Mouse (Mus musculus): Measurements from ENCODE around the gene Tet2.

Tet2 gene

GRCm38 (mm10) chr3:133518116-133518515 is 26.8 kb downstream of the Tet2 start:
- DNase-seq (ENCODE audit: low read depth) = no peak

GRCm38 (mm10) chr3:133517406-133517805 is 27.5 kb downstream of the Tet2 start:
- no peak for DNase-seq (ENCODE audit: low read depth)

DNA sequence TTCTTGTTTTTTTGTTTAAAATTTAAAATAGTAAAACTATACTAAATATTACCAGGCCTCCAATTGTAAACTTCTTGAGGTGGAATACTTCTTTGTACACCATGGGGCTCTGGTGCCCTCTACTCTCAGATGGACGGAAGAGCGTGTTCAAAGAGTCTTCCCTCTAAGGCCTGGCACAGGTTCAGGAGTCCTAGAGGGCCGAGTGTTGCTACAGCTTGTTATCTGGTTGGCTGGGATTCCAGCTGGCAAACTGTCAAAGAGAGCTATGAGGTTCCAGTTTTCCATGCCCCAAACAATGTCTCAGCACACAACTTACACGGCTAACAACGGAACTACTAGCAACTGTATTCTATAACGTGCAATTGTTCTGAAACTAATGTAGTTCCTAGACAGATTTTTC is 28.8 kb downstream of the Tet2 start:
- no peak for DNase-seq (ENCODE audit: low read depth)

- no peak for DNase-seq (ENCODE audit: low read depth)
These were observed 29.6 kb downstream of the Tet2 start for GRCm38 (mm10) chr3:133515204-133515969.

GRCm38 (mm10) chr3:133514290-133514689 is 30.6 kb downstream of the Tet2 start:
- DNase-seq (ENCODE audit: low read depth) = no peak

GRCm38 (mm10) chr3:133513475-133513874 is 31.5 kb downstream of the Tet2 start:
- no peak for DNase-seq (ENCODE audit: low read depth)

- no peak for DNase-seq (ENCODE audit: low read depth)
These were observed 34.6 kb downstream of the Tet2 start for GRCm38 (mm10) chr3:133510368-133510767.

GRCm38 (mm10) chr3:133509796-133510195 is 35.1 kb downstream of the Tet2 start:
- no peak for DNase-seq (ENCODE audit: low read depth)

- DNase-seq (ENCODE audit: low read depth) = no peak
These were observed 36.1 kb downstream of the Tet2 start for GRCm38 (mm10) chr3:133508881-133509280.

DNA sequence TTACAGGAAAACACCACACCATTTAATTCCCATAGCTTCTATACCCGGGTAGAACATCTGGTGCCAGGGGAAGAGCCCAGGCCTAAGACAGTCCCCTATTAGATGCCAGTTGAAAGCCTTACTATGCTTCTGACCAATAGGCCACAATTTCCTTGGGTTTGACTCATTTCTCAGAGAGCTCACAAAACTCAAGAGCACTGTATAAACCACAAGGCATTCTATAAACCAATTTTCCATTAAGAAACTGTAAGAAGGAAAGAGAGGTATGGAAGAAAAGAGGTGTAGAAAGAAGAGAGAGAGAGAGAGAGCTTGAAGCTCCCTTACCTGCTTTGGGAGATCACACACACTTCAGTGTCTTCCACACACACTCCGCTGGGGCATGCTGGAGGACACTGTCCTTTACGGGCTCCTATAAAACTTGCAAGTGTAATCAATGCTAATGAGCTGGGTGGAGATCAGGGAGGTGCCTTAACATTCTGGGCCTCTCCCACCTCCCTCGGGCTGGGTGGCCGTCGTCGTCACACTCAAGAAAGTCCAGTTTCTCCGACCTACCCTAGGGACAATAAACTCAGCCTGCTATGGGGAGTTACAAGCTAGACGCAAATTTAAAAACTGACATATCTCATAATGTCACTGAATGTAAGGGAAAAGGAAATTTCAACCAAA is 38.5 kb downstream of the Tet2 start:
- DNase-seq (ENCODE audit: low read depth) = no peak

GRCm38 (mm10) chr3:133496953-133497352 is 48.0 kb downstream of the Tet2 start:
- no peak for DNase-seq (ENCODE audit: low read depth)

DNA sequence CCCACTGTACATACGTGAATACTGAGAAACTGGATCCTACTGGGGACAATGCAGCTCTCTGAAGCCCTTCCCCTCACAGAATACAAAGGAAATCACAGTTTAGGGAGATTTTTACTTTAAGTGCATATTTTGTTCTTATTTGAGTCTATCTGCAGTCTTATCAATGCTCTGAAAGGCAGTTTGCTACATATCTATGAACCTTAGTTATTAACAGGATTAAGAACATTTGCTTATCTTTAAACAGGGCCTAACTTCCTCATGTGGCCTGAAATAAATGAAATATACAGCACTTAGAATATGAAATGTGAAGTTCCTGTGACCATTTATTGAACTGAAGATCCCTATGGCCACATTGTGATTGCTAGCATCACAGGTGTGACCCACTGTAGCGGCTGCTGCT is 53.6 kb downstream of the Tet2 start:
- DNase-seq (ENCODE audit: low read depth) = no peak

GRCm38 (mm10) chr3:133488022-133488725 is 56.8 kb downstream of the Tet2 start:
- no peak for DNase-seq (ENCODE audit: low read depth)

- no peak for DNase-seq (ENCODE audit: low read depth)
These were observed 62.1 kb downstream of the Tet2 start for GRCm38 (mm10) chr3:133482887-133483286.

DNA sequence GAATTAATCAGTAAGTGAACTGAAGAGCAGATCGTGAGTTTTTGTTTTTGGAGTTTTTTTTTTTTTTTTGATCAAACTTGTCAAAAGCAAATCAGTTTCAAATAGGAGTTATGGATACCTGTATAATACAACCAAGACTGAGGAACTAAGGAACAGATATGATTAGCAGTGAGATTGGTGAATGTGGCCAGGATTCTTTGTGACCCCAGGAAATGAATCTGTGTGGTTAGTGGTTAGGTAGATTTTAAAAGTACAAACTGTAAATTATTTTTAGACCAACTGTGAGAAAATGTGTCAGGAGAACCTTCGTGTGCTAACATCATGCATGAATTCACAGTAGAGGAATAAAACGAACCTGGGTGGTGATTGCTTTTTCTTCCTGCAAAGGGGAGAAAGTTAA is 66.0 kb downstream of the Tet2 start:
- no peak for DNase-seq (ENCODE audit: low read depth)

- no peak for DNase-seq (ENCODE audit: low read depth)
These were observed 71.2 kb downstream of the Tet2 start for GRCm38 (mm10) chr3:133473781-133474180.

GRCm38 (mm10) chr3:133471101-133471500 is 73.8 kb downstream of the Tet2 start:
- DNase-seq (ENCODE audit: low read depth) = no peak

- DNase-seq (ENCODE audit: low read depth) = no peak
These were observed 76.1 kb downstream of the Tet2 start for GRCm38 (mm10) chr3:133468883-133469282.

- no peak for DNase-seq (ENCODE audit: low read depth)
These were observed 81.7 kb downstream of the Tet2 start for GRCm38 (mm10) chr3:133463233-133463632.

DNA sequence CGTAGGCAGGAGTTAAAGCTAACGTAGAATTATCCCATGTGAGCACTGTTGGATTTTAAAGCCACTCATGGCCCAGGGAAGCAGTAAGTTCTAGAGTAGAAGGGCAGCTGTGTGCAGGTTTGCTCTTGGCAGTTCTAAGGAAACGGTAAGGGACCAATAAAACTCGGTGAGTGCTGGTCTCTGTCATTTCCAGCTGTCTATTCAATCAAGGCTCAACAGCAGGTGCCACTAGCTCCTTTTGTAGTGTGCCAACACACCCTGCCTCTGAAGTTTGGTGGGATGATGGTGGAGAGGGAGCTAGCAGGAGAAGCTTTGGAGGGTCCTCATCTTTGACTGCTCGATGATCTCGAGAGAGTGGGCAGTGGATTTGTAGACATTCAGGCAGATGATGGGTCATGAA is 82.5 kb downstream of the Tet2 start:
- DNase-seq (ENCODE audit: low read depth) = no peak

DNA sequence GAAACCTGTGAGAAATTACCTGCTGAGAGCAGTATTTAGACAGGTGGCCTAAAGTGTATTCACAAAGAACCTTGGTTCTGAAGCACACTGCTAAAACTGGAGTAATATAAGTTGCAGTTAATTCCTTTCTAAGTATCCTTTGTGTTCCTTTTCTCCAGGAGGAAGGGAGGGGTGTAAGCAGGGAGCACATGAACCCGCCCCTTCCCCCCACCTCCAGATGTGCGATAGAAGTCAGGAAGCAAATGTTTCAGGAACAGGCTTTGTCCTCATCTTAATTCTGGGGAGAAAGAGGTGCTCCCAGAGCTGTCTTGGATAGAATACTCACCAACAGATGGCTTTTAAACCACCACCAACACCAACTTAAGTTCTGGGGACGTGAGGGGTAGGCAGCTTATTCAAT is 82.9 kb downstream of the Tet2 start:
- DNase-seq (ENCODE audit: low read depth) = no peak

GRCm38 (mm10) chr3:133459174-133459573 is 85.8 kb downstream of the Tet2 start:
- DNase-seq (ENCODE audit: low read depth) = no peak

- no peak for DNase-seq (ENCODE audit: low read depth)
These were observed 91.0 kb downstream of the Tet2 start for GRCm38 (mm10) chr3:133453896-133454295.

All from c-Kit-positive CD71-positive TER-119-negative erythroid progenitor cells, embryonic 14.5 days (primary cell).